Mouse (Mus musculus) ovary, adult 18-20 months (tissue): Measurements from ENCODE around the gene 9430038I01Rik.
A peak's percentile ranks its signal among the peaks of the same experiment; 100 is the strongest.
"Not testable (repeated sequence)": the region's sequence is repeated elsewhere in the genome, so short reads cannot be mapped to it uniquely, and the experiment has no call there.

Experiments used
- DNase-seq: peaks from one replicate; pipeline ENCODE4 v3.0.0; 2022; ENCODE audit warnings: low spot score, mixed read lengths

Gene 9430038I01Rik

DNA sequence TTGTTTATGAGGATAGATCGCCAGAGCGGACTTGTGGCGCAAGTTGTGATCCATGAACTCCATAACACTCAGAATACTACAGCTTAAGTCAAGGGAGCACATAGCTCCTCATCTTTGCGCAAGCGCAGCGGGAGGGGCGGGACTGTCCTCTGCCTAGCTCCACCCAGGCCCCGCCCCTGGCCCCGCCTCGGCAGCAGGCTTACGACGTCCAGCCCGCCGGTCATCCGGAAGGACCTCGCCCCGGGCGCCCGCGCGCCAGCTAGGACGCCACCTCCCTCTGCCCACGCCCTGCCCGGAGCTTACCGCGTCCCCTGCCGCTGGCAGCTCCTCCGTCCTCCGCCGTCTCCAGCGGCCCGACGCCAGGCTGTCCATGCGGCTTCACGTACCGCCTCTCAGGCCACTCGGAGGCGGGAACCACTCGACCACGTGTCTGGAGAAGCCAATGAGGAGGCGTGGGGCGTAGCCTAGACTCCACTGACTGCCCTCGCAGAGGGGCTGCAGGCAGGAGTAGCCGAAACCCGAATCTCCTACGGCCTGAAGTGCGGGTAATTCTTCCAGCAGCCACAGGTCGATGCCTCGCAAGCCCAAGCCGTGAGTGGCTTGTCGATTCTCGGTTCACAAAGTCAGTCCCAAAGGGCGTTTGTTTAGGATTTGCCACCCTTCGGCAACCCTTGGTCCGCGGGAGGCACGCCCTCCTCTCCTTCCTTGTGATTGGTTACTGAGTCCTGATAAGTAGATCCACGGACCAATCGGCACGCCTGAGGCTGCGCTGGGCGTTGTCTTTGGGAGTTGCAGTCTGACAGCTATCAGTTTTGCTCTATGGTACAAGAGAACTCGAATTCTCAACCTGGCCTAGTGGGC, at the start of gene 9430038I01Rik:
Gene 9430038I01Rik, minus strand, starts transcription at position 426 of the 861 bp plus-strand sequence.
- peak; percentile 93 for DNase-seq

DNA sequence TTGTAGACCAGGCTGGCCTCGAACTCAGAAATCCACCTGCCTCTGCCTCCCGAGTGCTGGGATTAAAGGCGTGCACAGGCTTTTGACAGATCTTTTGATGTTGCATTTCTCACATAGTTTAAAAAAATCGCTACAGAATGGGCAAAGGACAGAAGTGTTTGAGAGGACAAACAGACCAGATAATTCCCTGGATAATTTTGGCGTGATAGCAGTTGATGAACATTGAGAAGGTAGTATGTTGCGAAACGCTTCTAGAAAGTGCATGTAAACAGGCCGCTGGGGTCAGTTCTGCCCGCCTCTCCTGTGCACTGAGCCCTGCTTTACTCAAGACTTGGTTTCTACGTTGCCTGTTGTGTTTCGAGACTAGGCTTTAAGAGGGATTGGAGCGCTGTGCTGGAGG, 34.8 kb upstream of the 9430038I01Rik start:
- DNase-seq = no peak

DNA sequence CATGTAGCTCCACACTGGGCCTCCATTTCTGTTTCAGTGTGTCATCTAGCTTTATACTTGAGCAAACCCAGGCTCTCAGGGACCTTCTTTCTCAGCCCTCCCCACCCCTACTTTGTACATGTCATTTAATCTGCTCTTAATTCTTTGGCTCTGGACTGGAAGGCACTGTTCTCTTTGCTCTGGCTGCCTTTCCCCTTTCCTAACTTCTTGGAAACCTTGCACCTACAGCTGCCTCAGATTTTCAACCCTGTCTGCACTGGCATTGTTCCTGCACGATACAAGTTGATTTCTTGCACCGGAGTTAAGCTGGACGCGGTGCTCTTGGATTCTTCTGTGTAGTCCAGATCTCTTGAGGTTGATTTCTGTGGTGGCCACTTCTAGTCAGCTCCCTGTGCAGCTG, 32.4 kb upstream of the 9430038I01Rik start:
- DNase-seq = no peak

DNA sequence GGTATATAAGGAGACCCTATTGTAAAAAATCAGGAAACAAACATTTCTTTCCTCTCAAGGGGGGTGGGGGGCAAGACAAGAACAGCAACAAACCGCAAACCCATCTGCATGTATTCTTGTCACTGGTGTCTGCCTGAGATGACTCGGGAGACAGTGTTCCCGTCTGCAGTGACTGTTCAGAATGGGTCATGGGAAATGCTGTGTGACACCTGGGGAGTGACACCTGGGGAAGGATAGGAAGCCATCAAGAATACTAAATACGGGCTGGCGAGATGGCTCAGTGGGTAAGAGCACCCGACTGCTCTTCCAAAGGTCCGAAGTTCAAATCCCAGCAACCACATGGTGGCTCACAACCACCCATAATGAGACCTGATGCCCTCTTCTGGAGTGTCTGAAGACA, 28.4 kb upstream of the 9430038I01Rik start:
- DNase-seq = not testable (repeated sequence)

DNA sequence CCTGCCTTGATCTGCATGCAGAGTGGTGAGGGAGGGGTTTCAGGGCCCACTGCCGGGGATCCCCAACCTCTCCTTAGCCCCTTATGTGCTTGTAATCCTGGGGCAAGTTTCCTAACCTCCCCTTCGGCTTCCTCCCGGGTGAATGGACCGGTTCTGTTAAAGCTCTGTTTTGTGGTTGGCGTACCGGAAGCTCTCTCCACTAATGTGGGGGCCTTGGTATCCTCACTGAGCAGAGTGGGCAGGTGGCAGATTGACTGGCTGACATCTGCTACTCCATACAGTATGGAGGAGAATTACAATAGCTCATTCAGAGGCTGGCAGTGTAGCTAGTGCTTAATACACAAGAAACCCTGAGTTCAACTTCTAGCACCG, 27.6 kb upstream of the 9430038I01Rik start:
- no peak for DNase-seq

DNA sequence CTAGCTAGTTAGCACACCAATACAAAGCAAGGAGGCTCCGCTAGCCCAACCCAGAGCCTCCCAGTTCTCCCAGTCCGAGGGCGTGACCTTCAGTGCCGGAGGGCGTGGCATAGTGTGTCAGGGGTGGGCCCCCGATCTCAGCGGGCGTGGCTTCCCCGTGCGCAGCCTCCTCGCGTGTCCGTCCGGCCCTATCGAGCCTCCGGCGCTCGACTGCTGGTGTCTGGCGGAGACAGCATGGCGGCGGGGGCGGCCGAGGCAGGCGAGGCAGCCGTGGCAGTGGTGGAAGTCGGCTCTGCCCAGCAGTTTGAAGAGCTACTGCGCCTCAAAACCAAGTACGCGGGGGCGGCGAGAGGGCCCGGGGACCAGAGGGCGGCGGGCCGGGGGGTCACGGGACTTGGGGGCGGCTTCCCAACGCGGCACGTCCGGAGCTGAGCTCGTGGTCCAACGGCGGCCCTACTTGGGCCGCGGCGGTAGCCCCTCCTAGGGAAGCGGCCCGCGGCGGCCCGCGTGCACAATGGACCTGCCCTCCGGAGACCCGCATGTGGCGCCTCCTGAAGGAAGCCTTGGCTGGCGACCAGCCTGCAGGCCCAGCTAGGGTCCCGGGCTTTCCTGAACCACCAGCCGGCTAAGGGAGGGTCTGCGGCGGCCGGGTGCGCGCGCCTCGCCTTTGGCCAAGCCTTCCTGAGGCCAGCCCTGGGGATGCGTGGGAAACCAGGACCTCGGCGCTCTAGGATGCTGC, 27.0 kb upstream of the 9430038I01Rik start, which contains the start of gene Glrx3:
Gene Glrx3, plus strand, starts transcription at position 175 of the 739 bp plus-strand sequence.
- peak; percentile 94 for DNase-seq

DNA sequence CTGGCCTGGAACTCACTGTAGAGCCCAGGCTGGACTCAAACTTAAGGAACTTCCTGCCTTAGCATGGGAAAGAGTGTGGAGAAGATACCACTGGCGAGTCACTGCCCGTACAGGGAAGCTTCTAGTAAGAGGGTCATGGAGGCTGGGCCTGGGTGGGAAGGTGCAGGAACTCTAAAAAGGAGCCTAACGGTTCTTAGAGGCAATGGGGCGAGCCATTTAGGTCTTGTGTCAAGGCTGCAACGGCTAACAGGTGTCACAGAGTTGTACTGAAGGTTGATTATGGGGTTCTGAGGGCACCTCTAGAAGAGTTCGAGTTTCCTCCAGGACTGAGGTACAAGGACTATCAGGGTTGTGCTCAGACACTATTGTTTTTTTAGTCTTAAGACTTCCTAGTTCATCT, 26.3 kb upstream of the 9430038I01Rik start:
- DNase-seq = no peak

DNA sequence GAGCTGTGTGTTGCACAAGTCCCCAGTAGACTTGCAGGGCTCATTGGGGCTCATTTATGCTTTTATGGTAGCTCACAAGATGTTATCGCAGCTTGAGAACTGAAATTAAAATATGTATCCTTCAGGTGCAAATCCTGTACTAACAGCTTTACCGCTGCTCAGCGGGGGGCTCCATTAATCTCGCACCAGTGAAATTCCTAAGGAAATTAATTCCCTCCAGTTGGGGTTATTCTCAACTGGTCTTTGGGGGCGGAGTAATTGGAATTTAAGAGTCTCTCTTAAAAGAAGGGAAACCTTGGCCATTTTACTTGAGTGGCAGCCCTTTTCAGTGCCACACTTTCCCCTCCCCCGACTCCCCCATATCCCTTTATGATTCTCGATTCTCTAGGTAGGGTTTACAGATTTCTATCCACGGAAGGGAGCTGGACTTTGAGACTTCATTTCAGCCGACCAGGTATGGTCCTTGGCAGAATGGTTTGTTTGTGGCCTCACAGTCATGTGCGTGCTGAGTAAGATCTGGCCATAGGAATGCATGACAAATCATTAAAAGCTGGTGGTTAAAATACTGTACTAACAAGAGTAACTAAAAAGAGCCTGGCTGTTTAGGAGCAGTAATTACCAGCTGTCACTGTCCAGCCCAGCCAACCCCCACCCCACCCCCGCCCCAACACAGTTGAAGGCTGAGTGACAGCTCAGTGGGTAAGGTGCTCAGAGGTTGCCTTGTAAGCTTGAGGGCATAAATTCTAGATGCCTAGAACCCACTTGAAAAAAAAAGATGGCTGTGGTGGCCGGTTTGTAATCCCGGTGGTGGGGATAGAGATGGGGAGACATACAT, 21.4 kb upstream of the 9430038I01Rik start:
- no peak for DNase-seq

DNA sequence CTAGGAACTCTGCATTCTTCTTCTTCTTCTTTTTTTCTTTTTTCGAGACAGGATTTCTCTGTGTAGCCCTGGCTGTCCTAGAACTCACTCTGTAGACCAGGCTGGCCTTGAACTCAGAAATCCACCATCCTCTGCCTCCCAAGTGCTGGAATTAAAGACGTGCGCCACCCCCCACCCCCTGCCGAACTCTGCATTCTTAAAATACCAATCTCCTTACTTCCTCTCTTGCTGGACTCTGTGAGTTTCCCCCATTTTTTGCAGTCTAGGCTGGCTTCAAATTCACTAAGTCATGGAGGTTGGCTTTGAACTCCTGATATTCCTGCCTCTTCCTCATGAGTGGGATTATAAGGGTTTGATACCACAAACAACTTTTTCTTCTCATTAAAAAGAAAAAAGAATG, 16.1 kb upstream of the 9430038I01Rik start:
- no peak for DNase-seq

DNA sequence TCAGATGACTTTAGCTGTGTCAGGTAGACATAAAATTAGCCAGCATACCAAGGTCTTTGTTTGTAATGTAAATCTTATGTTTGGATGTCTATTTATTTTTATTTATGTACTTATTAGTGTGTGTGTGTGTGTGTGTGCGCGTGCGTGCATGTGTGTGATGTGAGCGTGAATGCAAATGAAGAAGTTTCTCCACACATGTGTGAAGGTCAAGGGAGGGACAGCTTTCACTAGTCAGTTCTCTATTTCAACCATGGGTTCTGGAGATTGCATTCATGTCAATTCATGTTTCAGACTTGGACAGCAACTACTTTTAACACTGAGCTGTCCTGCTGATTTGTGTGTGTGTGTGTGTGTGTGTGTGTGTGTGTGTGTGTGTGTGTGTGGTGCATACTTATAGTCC, 10.7 kb upstream of the 9430038I01Rik start:
- no peak for DNase-seq

DNA sequence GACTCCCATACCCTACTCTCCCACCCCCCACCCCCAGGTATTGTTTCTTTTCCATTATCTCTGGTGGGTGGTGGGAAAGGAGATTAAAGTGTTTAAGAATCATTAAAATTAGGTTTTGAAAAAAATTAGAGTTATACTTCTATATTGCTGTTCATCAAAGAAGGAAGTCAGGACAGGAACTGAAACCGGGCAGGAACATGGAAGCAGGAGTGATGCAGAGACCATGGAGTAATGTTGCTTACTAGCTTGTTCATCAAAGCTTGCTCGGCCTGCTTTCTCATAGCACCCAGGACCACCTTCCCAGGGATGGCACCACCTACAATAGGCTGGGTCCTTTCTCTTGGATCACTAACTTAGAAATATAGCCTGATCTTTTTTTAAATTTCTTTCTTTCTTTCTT, 10.0 kb upstream of the 9430038I01Rik start:
- no peak for DNase-seq

DNA sequence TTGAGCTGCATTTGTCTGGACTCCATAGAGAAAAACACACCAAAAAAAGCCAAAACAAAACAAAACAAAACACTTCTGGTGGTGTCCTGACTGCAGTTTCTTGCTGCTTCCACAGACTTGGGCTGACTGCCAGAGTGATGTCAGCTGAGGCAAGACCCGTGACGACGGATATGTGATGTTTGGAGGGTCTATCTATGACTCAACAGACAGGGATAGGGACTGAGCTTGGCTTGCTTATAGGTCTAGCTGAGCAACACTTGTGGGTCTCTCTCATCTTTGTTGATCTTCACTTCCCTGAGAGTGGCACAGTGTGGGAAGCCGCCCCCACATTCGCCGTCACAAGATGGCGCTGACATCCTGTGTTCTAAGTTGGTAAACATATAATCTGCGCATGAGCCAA, 4.1 kb upstream of the 9430038I01Rik start:
- DNase-seq = no peak

DNA sequence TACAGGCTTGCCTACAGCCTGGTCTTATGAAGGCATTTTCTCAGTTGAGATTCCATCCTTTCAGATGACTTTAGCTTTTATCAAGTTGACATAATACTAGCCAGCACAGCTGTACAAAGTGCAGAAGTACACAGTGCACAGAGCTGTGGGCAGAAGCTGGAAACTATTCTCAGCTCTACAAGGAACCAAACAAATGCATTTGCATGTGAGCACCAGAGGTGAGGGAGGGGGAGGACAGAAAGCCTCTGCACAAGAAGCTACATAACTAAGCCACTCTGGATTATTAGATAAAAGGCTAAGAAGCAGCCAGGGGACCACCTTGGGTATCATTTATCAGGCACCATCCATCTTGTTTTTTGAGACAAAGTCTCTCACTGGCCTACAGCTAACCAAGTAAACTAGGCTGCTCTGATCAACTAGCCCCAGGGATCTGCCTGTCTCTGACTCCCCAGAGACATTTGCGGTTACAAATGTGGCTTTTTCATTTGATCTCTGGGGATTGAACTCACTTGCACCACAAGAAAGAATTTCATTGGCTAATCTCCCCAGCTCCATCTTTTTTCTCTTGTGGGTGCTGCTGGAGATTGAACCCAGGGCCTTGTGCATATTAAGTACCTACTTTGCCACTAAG, 3.0 kb downstream of the 9430038I01Rik start:
- no peak for DNase-seq

DNA sequence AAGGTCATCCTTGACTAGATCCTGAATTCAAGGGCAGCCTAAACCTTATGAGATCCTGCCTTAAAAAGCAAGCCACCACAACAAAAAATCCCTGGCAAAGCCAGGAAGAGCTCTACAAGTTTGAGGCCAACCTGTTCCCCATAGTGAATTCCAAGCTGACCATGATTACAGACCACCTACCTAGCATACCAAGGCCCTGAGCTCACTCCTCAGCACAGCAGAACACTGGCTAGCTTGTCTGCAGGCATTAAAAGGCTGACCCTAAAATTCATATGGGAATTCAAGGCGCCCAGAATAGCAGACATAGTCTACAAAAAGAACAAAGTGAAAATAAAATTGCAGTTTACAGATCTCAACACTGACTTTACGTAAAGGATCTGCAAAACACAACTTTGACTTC, 6.4 kb downstream of the 9430038I01Rik start:
- DNase-seq = no peak

DNA sequence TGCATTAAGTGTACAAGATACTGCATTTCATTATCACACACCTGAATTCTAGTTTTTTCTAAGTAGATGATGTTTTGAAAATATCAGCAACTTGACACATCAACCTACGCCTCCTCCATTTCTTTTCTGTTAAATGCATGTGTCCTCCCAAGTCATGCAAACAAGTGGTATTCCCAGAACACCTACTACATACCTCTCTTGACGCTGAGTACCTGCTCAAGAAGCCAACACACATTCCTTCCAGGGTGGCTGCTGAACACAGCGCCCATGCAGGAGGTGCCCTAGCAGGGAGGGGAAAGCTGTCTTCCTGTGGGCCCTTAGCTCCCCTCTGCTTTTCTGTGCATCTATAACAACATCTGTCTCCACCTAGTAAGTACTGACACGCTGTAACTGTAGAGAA, 11.6 kb downstream of the 9430038I01Rik start:
- no peak for DNase-seq

DNA sequence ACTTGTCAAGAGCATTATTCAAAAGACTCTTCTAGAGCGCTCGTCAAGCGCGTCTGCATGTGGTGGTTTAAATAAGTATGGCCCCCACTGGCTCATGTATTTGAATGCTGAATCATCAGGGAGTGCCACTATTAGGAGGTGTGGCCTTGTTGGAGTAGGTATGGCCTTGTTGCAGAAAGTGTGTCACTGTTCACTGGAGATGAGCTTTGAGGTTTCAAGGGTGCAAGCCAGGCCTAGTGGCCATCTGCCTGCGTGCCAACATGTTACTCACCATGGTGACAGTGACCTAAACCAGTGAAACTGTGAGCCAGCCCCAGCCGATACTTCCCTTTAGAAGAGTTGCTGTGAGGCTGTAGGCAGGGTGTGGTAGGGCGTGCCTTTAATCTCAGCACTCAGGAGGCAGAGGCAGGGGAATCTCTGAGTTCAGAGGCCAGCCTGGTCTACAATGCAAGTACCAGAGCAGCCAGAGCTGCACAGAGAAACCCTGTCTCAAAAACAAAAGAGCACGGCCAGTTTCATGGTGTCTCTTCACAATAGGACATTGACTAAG, 13.1 kb downstream of the 9430038I01Rik start:
- no peak for DNase-seq

DNA sequence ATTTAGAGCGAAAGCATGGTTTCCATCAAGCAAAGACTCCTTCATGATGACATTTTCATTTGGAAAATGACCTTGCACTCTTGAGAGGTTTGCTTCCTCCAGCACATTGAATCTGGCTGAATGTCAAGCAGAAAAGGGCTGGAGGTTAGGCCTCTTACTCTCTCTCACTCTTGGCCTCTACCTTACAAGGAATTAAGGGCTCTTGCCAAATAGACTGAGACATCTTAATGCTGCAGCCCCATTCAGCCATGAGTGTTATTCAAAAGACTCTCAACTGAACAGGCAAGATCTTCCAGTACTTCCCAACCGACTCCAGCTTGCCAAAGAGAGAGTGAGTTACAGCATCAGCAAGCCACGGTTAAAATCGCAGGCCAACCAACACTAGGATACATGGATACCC, 15.1 kb downstream of the 9430038I01Rik start:
- no peak for DNase-seq

DNA sequence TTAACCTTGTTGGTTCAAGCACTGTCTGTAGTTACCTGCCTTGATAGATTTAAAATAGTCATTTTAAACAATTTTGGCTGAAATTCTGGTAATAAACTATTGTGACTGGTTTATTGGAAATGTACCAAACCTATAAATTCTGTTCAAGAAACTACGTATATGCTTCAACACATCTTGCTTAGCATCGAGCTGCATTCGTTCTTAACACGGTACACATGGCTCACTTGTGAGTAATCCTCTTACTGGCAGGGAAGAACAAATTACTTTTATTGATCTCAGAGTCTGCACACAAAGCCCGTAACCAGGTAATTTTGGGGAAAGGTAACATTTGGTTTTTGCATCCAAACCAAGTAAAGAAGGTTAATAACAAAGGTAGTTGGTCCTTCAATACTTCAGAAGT, 22.7 kb downstream of the 9430038I01Rik start:
- no peak for DNase-seq

DNA sequence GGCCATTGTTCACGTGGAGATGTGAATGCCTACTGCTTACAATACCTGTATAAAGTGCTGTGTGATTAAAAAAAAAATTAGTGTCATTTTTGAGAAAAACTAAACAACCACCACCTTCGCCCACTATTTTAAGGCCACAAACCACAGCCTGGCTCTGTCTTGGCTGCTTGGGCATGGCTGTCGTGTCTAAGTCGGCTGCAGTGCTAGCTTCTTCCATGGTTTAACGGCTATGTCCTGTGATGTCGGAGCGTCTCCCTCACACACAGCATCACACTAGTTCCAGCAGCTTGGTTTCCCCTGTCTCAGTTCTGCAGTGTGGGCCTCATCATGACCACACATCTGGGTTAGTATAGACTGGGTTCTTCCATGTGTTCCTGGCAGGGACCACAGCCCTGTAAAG, 35.6 kb downstream of the 9430038I01Rik start:
- no peak for DNase-seq

DNA sequence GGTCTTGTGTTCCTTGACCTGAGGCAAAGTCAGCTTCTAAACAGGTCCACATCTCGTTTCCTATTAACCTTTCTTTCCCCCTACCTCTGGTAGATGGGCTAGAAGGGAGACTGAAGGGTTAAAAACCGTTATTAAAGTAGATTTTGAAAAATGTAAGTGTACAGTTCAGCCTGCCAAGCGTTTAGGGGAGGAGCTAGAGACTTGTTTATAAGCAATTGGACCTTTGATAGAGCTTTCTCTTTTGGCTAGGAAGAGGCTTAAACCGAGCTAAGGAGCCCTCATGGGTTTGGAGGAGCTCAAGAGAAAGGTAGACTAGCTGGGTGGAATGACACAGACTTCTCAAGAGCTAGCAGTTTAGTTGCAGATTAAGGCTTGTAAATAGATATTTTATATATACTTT, 38.8 kb downstream of the 9430038I01Rik start:
- DNase-seq = no peak

DNA sequence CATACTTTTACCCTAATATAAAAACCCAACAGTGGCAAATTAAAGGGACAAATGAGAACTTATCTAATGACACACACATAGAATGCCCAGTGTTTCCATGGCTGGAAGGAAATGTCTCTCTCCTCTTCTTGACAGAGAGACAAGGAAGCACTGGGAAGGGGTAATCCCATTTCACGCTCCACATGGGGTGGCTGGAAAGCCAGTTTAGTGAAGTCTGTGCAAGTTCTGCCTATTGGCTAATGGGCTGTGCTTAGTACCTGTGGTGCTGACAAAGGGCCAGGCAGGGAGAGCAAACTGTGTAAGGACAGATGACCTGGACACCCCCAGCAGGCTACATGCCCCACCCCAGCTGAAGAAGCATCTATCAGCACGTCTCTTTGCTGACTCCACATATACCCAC, 40.4 kb downstream of the 9430038I01Rik start:
- DNase-seq = no peak

DNA sequence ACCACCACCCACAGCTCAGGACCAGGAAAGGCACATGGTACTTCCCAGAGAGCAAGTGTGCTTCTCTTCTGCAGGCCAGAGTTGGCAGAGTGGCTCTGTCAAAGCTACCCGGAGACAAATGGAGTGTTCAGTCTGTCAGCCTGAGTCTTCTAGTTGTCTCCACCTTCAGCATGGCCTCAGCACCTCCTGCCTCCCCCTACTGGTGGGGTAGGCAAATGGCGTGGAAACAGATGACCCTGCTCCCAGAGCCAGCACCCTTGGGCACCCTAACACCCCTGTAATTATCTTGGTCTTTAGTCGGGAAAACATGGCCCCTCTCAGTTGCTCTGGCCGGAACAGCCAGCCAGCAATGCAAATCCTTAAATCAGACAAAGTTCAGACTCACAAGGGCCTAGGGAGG, 43.8 kb downstream of the 9430038I01Rik start:
- no peak for DNase-seq
